Mouse (Mus musculus) myocyte (in vitro differentiated cells): Measurements from ENCODE around the gene Fez1. TPM values are rescaled to one million over a fixed set of nuclear protein-coding genes. Genes with fewer than 3 reads are reported as not detected.

Experiments
- H3K27me3 ChIP-seq: one replicate; pipeline ENCODE4 v1.6.1; 2011; ENCODE audit not compliant: control insufficient read depth, insufficient read depth, insufficient read length
- H3K36me3 ChIP-seq: one replicate; pipeline ENCODE4 v1.6.1; 2011; ENCODE audit not compliant: control insufficient read depth, insufficient read depth
- H3K4me2 ChIP-seq: one replicate; pipeline ENCODE4 v1.6.1; 2011; ENCODE audit warnings: low read depth, control low read depth
- H3K4me3 ChIP-seq: one replicate; pipeline ENCODE4 v1.5.1; 2011; ENCODE audit warnings: mild to moderate bottlenecking, control low read depth, moderate library complexity
- H3K79me2 ChIP-seq: one replicate; pipeline ENCODE4 v1.6.1; 2011; ENCODE audit not compliant: control insufficient read depth, insufficient read depth
- H3ac ChIP-seq: one replicate; pipeline ENCODE4 v1.6.1; 2011; ENCODE audit not compliant: control insufficient read depth, insufficient read length
- CEBPB ChIP-seq: IDR thresholded peaks from 2 replicates; pipeline ENCODE4 v1.6.1; 2011; ENCODE audit warnings: mild to moderate bottlenecking, moderate library complexity; ENCODE audit not compliant: poor library complexity, insufficient read depth, severe bottlenecking
- E2F4 ChIP-seq: IDR thresholded peaks from one replicate; pipeline ENCODE4 v1.6.1; 2011; ENCODE audit warnings: mild to moderate bottlenecking, control low read depth, moderate library complexity; ENCODE audit not compliant: insufficient read depth
- MAX ChIP-seq: IDR thresholded peaks from one replicate; pipeline ENCODE4 v1.6.1; 2011; ENCODE audit warnings: low read depth, mild to moderate bottlenecking, control low read depth
- MYOD1 ChIP-seq, 3 experiments: IDR thresholded peaks; one replicate each; pipeline ENCODE4 v1.6.1; 2011; ENCODE audit warnings: control low read depth in 2 of 3, low read depth in 2 of 3, mild to moderate bottlenecking in 2 of 3, moderate library complexity in 1 of 3; ENCODE audit not compliant: insufficient read length in 2 of 3, control insufficient read depth in 1 of 3
- MYOG ChIP-seq, 3 experiments: IDR thresholded peaks; one replicate each; pipeline ENCODE4 v1.6.1; 2011; ENCODE audit warnings: control low read depth in 2 of 3, low read depth in 2 of 3, mild to moderate bottlenecking in 2 of 3; ENCODE audit not compliant: insufficient read length in 2 of 3, control insufficient read depth in 1 of 3, insufficient read depth in 1 of 3
- POLR2A ChIP-seq: IDR thresholded peaks from one replicate; pipeline ENCODE4 v1.6.1; 2011; ENCODE audit warnings: low read depth, mild to moderate bottlenecking, control low read depth, moderate library complexity; ENCODE audit not compliant: insufficient read length
- POLR2AphosphoS2 ChIP-seq: IDR thresholded peaks from one replicate; pipeline ENCODE4 v1.6.1; 2011; ENCODE audit warnings: low read depth, control low read depth; ENCODE audit not compliant: insufficient read length
- REST ChIP-seq: IDR thresholded peaks from one replicate; pipeline ENCODE4 v1.6.1; 2011; ENCODE audit warnings: mild to moderate bottlenecking, control low read depth, moderate library complexity; ENCODE audit not compliant: insufficient read depth, insufficient read length
- SRF ChIP-seq: IDR thresholded peaks from one replicate; pipeline ENCODE4 v1.6.1; 2011; ENCODE audit warnings: low read depth; ENCODE audit not compliant: control insufficient read depth, insufficient read length
- TCF12 ChIP-seq: IDR thresholded peaks from one replicate; pipeline ENCODE4 v1.6.1; 2011; ENCODE audit warnings: mild to moderate bottlenecking, control low read depth; ENCODE audit not compliant: poor library complexity, insufficient read depth, severe bottlenecking
- TCF3 ChIP-seq: IDR thresholded peaks from one replicate; pipeline ENCODE4 v1.6.1; 2011; ENCODE audit warnings: low read depth, control low read depth; ENCODE audit not compliant: insufficient read length
- USF1 ChIP-seq: IDR thresholded peaks from one replicate; pipeline ENCODE4 v1.6.1; 2011; ENCODE audit warnings: low read depth, mild to moderate bottlenecking, control low read depth, moderate library complexity
- polyA plus RNA-seq: library from polyadenylated mRNA; unstranded; fragments of >200 nt; fragmentation: generic; extraction: Trizol; gene quantifications from one replicate; pipeline ENCODE4 v1.2.1, GENCODE M21; 2012; ENCODE audit warnings: missing spikeins

Gene Fez1
- polyA plus RNA-seq, 1 experiment: 2.6 TPM

GRCm38 (mm10) chr9:36916362-36916761, 94.7 kb downstream of the Fez1 start:
- no peaks in the 10 kb centered on the region for H3K27me3 ChIP-seq
- no peak overlapping the region for H3K4me3 ChIP-seq
- H3K79me2 ChIP-seq: no peaks in the 10 kb centered on the region
- H3K4me2 ChIP-seq: peak overlapping the region; percentile 62
- H3ac ChIP-seq: no peak overlapping the region
- no peaks in the 10 kb centered on the region for H3K36me3 ChIP-seq
- TF ChIP-seq CEBPB (no peak), POLR2A (no peak), USF1 (no peak), MYOD1 (IDR thresholded peaks at IDR 0.05; ENCODE audit: control insufficient read depth in 1 of 3, insufficient read length in 2 of 3, low read depth in 2 of 3) (peak in 1 of 3 experiments; percentile 18)

- H3K4me3 ChIP-seq: no peak overlapping the region
- no peak overlapping the region for H3ac ChIP-seq
- no peaks in the 10 kb centered on the region for H3K79me2 ChIP-seq
- H3K36me3 ChIP-seq: no peaks in the 10 kb centered on the region
- no peak for TF ChIP-seq POLR2A
- no peak for TF ChIP-seq REST
- TF ChIP-seq MYOG (IDR thresholded peaks at IDR 0.05; ENCODE audit: control insufficient read depth in 1 of 3, insufficient read depth in 1 of 3, insufficient read length in 2 of 3, low read depth in 2 of 3): peak; percentile 28 to 92 (median 90)
- peak; percentile 71 for TF ChIP-seq TCF12
- TF ChIP-seq MYOD1 (IDR thresholded peaks at IDR 0.05; ENCODE audit: control insufficient read depth in 1 of 3, insufficient read length in 2 of 3, low read depth in 2 of 3): peak; percentile 74 to 88 (median 86)
- TF ChIP-seq CEBPB: peak; percentile 62; the same call in 1 of the 2 replicates
- TF ChIP-seq TCF3: no peak
- H3K4me2 ChIP-seq: peak overlapping the region; percentile 62
- H3K27me3 ChIP-seq: no peaks in the 10 kb centered on the region
Measured at GRCm38 (mm10) chr9:36916915-36917314, 95.3 kb downstream of the Fez1 start.

GRCm38 (mm10) chr9:36918582-36918981, 96.9 kb downstream of the Fez1 start:
- Histone ChIP-seq H3K36me3 (peaks cover 4% of the 10 kb centered on the region), H3K4me2 (no peak overlapping the region), H3ac (no peak overlapping the region), H3K4me3 (no peak overlapping the region), H3K27me3 (no peaks in the 10 kb centered on the region), H3K79me2 (no peaks in the 10 kb centered on the region)
- TF ChIP-seq MYOD1 (IDR thresholded peaks at IDR 0.05; ENCODE audit: control insufficient read depth in 1 of 3, insufficient read length in 2 of 3, low read depth in 2 of 3) (no peak), MYOG (IDR thresholded peaks at IDR 0.05; ENCODE audit: control insufficient read depth in 1 of 3, insufficient read depth in 1 of 3, insufficient read length in 2 of 3, low read depth in 2 of 3) (no peak)

- H3K4me3 ChIP-seq: no peak overlapping the region
- H3K27me3 ChIP-seq: no peaks in the 10 kb centered on the region
- H3K4me2 ChIP-seq: no peak overlapping the region
- TF ChIP-seq MYOG (IDR thresholded peaks at IDR 0.05; ENCODE audit: control insufficient read depth in 1 of 3, insufficient read depth in 1 of 3, insufficient read length in 2 of 3, low read depth in 2 of 3) (peak in 2 of 3 experiments; percentile 34 to 44), MYOD1 (IDR thresholded peaks at IDR 0.05; ENCODE audit: control insufficient read depth in 1 of 3, insufficient read length in 2 of 3, low read depth in 2 of 3) (peak in 1 of 3 experiments; percentile 16), MAX (no peak)
- H3K36me3 ChIP-seq: peaks cover 4% of the 10 kb centered on the region
- H3K79me2 ChIP-seq: no peaks in the 10 kb centered on the region
- no peak overlapping the region for H3ac ChIP-seq
Measured at GRCm38 (mm10) chr9:36919472-36919871, 97.8 kb downstream of the Fez1 start.

- peaks cover 4% of the 10 kb centered on the region for H3K36me3 ChIP-seq
- no peak overlapping the region for H3K4me3 ChIP-seq
- no peaks in the 10 kb centered on the region for H3K79me2 ChIP-seq
- no peaks in the 10 kb centered on the region for H3K27me3 ChIP-seq
- no peak overlapping the region for H3ac ChIP-seq
- no peak for TF ChIP-seq USF1
- TF ChIP-seq E2F4: no peak
- no peak for TF ChIP-seq MAX
- no peak for TF ChIP-seq MYOG (IDR thresholded peaks at IDR 0.05; ENCODE audit: control insufficient read depth in 1 of 3, insufficient read depth in 1 of 3, insufficient read length in 2 of 3, low read depth in 2 of 3)
- TF ChIP-seq REST: no peak
- no peak for TF ChIP-seq CEBPB
- TF ChIP-seq POLR2A: no peak
- TF ChIP-seq MYOD1 (IDR thresholded peaks at IDR 0.05; ENCODE audit: control insufficient read depth in 1 of 3, insufficient read length in 2 of 3, low read depth in 2 of 3): no peak
- TF ChIP-seq TCF12: no peak
- TF ChIP-seq POLR2AphosphoS2: no peak
- TF ChIP-seq SRF: no peak
- TF ChIP-seq TCF3: no peak
- no peak overlapping the region for H3K4me2 ChIP-seq
Measured at GRCm38 (mm10) chr9:36921718-36922415, 100.2 kb downstream of the Fez1 start.

- TF ChIP-seq MYOD1 (IDR thresholded peaks at IDR 0.05; ENCODE audit: control insufficient read depth in 1 of 3, insufficient read length in 2 of 3, low read depth in 2 of 3): peak; percentile 29 to 53 (median 50)
- TF ChIP-seq POLR2A: no peak
- no peak for TF ChIP-seq TCF3
- TF ChIP-seq USF1: no peak
- peak in 1 of 3 experiments; percentile 67 for TF ChIP-seq MYOG (IDR thresholded peaks at IDR 0.05; ENCODE audit: control insufficient read depth in 1 of 3, insufficient read depth in 1 of 3, insufficient read length in 2 of 3, low read depth in 2 of 3)
- no peaks in the 10 kb centered on the region for H3K79me2 ChIP-seq
- H3K4me2 ChIP-seq: no peak overlapping the region
- H3K27me3 ChIP-seq: no peaks in the 10 kb centered on the region
- H3ac ChIP-seq: no peak overlapping the region
- peaks cover 4% of the 10 kb centered on the region for H3K36me3 ChIP-seq
- no peak overlapping the region for H3K4me3 ChIP-seq
Measured at GRCm38 (mm10) chr9:36923753-36924152, 102.1 kb downstream of the Fez1 start.
